ENCODE assay signal across 22 mouse cellular contexts in the genomic region with DNA sequence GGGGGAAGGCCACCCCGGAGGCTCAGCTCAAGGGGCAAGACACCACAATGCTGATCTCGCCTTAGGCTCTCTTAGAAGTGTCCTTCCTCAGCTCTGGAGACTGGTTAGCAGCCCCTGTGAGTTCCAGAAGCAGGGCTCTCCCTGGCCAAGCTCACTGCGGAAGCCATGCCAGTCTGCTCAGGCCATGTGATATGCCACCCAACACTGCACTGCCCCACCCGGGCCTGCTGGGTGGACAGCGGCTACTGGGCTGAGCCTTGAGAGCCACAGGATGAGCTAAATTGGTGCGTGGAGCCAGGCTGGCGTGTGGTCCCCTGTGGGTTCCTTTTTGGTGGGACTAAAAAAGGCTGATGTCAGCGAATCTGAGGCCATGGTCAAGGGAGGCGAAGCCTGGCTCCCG.
DNase-seq lines count a peak whose midpoint lies in the region; ATAC-seq and TF ChIP-seq lines count a peak whose summit lies in the region.
"Had no signal": no experiment of that assay in that cellular context is flagged by ENCODE, and none has a peak within 500 bp of the region (broad histone marks: within the 10 kb centered on the region; RNA-seq: fewer than 3 reads in every experiment).

No protein-coding gene starts in this region.

- no peaks in the 10 kb centered on the region for H3K36me3 ChIP-seq in embryonic facial prominence, embryonic 15.5 days
- no peaks in the 10 kb centered on the region for H3K36me3 ChIP-seq in embryonic facial prominence, embryonic 10.5 days (replicated peaks)
- peaks cover 12% of the 10 kb centered on the region; the same call in 1 of the 2 replicates for H3K36me3 ChIP-seq in heart, embryonic 10.5 days
- no peaks in the 10 kb centered on the region for H3K36me3 ChIP-seq in heart, adult 2 months (ENCODE audit: control insufficient read depth, insufficient read depth, low read length)
- H3K36me3 ChIP-seq: embryonic facial prominence, embryonic 12.5 days; heart, embryonic 12.5 days; hindbrain, embryonic 15.5 days had no signal

- intact Hi-C loops in heart, adult 2 months (cut with DNase I): no loop called here
- intact Hi-C loops in gastrocnemius, postnatal 14 days (cut with DNase I; ENCODE audit: low total_unique reads): no loop called here

- WGBS in embryonic facial prominence, embryonic 15.5 days: 93% methylated on average over 10 of the region's 10 CpGs
- WGBS in embryonic facial prominence, embryonic 10.5 days: 89% methylated on average over 10 of the region's 10 CpGs
- 91% methylated on average over 10 of the region's 10 CpGs for WGBS in heart, embryonic 10.5 days
- 91% methylated on average over 10 of the region's 10 CpGs for WGBS in heart, adult 2 months
- WGBS in lung, adult 2 months: 93% methylated on average over 10 of the region's 10 CpGs

- no peak overlapping the region for H3K4me3 ChIP-seq in embryonic facial prominence, embryonic 15.5 days (replicated peaks)
- H3K4me3 ChIP-seq in embryonic facial prominence, embryonic 10.5 days: no peak overlapping the region
- no peak overlapping the region for H3K4me3 ChIP-seq in heart, embryonic 10.5 days
- H3K4me3 ChIP-seq in heart, adult 2 months: no peak overlapping the region
- H3K4me3 ChIP-seq in lung, adult 2 months (replicated peaks; ENCODE audit: extremely low read depth, low read depth, low read length): no peak overlapping the region
- H3K4me3 ChIP-seq: embryonic facial prominence, embryonic 12.5 days; heart, embryonic 12.5 days; hindbrain, embryonic 15.5 days had no signal

- H3K9ac ChIP-seq in embryonic facial prominence, embryonic 15.5 days: no peak overlapping the region
- H3K9ac ChIP-seq in heart, adult 2 months (ENCODE audit: low read depth, low read length): no peak overlapping the region
- H3K9ac ChIP-seq: embryonic facial prominence, embryonic 12.5 days; heart, embryonic 12.5 days; hindbrain, embryonic 15.5 days had no signal

- DNase-seq in embryonic facial prominence, embryonic 10.5 days (ENCODE audit: low spot score): no peak
- DNase-seq in heart, embryonic 10.5 days (ENCODE audit: low spot score): no peak
- DNase-seq in heart, adult 2 months: no peak
- DNase-seq in gastrocnemius, postnatal 14 days: peak; percentile 30
- no peak for DNase-seq in lung, adult 2 months
- DNase-seq in MN1 (ENCODE audit: low spot score): no peak
- DNase-seq: adrenal gland, adult 2 months; adrenal gland, postnatal 36 days; B cell, adult 2 months; cerebellum, adult 8-10 months; cerebellum, postnatal 14 days; embryo, embryonic 11 days; heart, adult 18-20 months; kidney, adult 8-10 months had no signal

- no peaks in the 10 kb centered on the region for H3K79me2 ChIP-seq in heart, adult 2 months (replicated peaks; ENCODE audit: control insufficient read depth, insufficient read depth, low read length)

- no peak for TF ChIP-seq CTCF in heart, adult 2 months (IDR thresholded peaks at IDR 0.05)
- no peak for TF ChIP-seq CTCF in lung, adult 2 months (IDR thresholded peaks at IDR 0.05; ENCODE audit: insufficient read depth, low read length)

- no peak overlapping the region for H3K4me2 ChIP-seq in embryonic facial prominence, embryonic 15.5 days (replicated peaks)
- H3K4me2 ChIP-seq: embryonic facial prominence, embryonic 12.5 days; hindbrain, embryonic 15.5 days had no signal

- no peak for TF ChIP-seq EP300 in heart, adult 2 months (IDR thresholded peaks at IDR 0.05; ENCODE audit: insufficient read depth, low read depth, low read length)

- H3K27me3 ChIP-seq in embryonic facial prominence, embryonic 15.5 days: no peaks in the 10 kb centered on the region
- H3K27me3 ChIP-seq in embryonic facial prominence, embryonic 10.5 days (replicated peaks; ENCODE audit: low read depth, poor library complexity, severe bottlenecking): no peaks in the 10 kb centered on the region
- 0 out of 2 replicates have a peak, but pooled peaks cover 4% of the 10 kb centered on the region for H3K27me3 ChIP-seq in heart, embryonic 10.5 days (ENCODE audit: insufficient read depth, poor library complexity, severe bottlenecking)
- H3K27me3 ChIP-seq in heart, adult 2 months (ENCODE audit: control insufficient read depth, insufficient read depth, low read length): no peaks in the 10 kb centered on the region
- H3K27me3 ChIP-seq: embryonic facial prominence, embryonic 12.5 days; heart, embryonic 12.5 days; hindbrain, embryonic 15.5 days had no signal

- H3K9me3 ChIP-seq in embryonic facial prominence, embryonic 15.5 days (replicated peaks): no peaks in the 10 kb centered on the region
- H3K9me3 ChIP-seq in embryonic facial prominence, embryonic 10.5 days: no peaks in the 10 kb centered on the region
- H3K9me3 ChIP-seq in heart, embryonic 10.5 days: no peaks in the 10 kb centered on the region
- H3K9me3 ChIP-seq: embryonic facial prominence, embryonic 12.5 days; hindbrain, embryonic 15.5 days had no signal

- peaks cover 16% of the 10 kb centered on the region for H3K4me1 ChIP-seq in embryonic facial prominence, embryonic 15.5 days
- H3K4me1 ChIP-seq in embryonic facial prominence, embryonic 10.5 days: peaks cover 66% of the 10 kb centered on the region
- peaks cover 46% of the 10 kb centered on the region for H3K4me1 ChIP-seq in heart, embryonic 10.5 days
- no peaks in the 10 kb centered on the region for H3K4me1 ChIP-seq in heart, adult 2 months (ENCODE audit: control insufficient read depth, insufficient read depth, low read length)
- no peaks in the 10 kb centered on the region for H3K4me1 ChIP-seq in lung, adult 2 months (ENCODE audit: control insufficient read depth, insufficient read depth, low read length)
- H3K4me1 ChIP-seq: hindbrain, embryonic 15.5 days had no signal

- ATAC-seq in embryonic facial prominence, embryonic 15.5 days (ENCODE audit: insufficient number of reproducible peaks, low FRiP score, low TSS enrichment, low read depth): peak; percentile 64; the same call in 1 of the 2 replicates
- ATAC-seq: CD4-positive, CD25-positive, alpha-beta regulatory T cell, adult 4 months; forebrain, embryonic 14.5 days; inflammation-experienced regulatory T-cells, adult 6 months; intestine, postnatal 0 days had no signal

- TF ChIP-seq POLR2A in heart, adult 2 months (IDR thresholded peaks at IDR 0.05; ENCODE audit: insufficient read depth, low read depth, low read length): no peak
- no peak for TF ChIP-seq POLR2A in lung, adult 2 months (IDR thresholded peaks at IDR 0.05; ENCODE audit: borderline replicate concordance, extremely low read depth, low read depth, low read length)

- no peak overlapping the region for H3K27ac ChIP-seq in embryonic facial prominence, embryonic 15.5 days (replicated peaks)
- H3K27ac ChIP-seq in embryonic facial prominence, embryonic 10.5 days (replicated peaks): no peak overlapping the region
- H3K27ac ChIP-seq in heart, embryonic 10.5 days: peak overlapping the region; percentile 69; the same call in 1 of the 2 replicates
- H3K27ac ChIP-seq in heart, adult 2 months: no peak overlapping the region
- H3K27ac ChIP-seq: embryonic facial prominence, embryonic 12.5 days; hindbrain, embryonic 15.5 days had no signal
